Mouse (Mus musculus) cerebellum, adult 11-12 months (tissue): ENCODE results near the gene Mprip.
A peak's percentile ranks its signal among the peaks of the same experiment; 100 is the strongest.
"Not testable (repeated sequence)": the region's sequence is repeated elsewhere in the genome, so short reads cannot be mapped to it uniquely, and the experiment has no call there.

Source experiments
- DNase-seq: peaks from one replicate; pipeline ENCODE4 v3.0.0; 2022

Gene Mprip

DNA sequence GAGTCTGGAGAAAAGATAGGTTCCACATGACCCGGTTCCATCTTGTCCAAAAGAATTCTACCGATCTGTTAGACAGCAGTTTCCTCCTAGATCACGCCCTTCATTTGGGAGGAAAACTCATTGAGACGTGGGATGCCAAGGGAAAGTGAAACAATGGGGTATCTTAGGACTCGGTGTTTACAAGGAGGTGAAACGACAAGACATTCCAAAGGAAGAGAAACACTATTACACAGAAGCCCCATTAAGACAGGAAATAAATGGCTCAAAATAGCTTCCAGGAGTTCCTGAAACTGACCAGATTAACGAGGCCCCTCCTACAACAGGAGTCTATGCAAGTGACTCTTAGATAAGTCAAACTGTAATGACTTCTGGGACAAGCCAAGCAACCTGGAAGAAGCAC lies 5.1 kb upstream of the Mprip start:
- DNase-seq = no peak

DNA sequence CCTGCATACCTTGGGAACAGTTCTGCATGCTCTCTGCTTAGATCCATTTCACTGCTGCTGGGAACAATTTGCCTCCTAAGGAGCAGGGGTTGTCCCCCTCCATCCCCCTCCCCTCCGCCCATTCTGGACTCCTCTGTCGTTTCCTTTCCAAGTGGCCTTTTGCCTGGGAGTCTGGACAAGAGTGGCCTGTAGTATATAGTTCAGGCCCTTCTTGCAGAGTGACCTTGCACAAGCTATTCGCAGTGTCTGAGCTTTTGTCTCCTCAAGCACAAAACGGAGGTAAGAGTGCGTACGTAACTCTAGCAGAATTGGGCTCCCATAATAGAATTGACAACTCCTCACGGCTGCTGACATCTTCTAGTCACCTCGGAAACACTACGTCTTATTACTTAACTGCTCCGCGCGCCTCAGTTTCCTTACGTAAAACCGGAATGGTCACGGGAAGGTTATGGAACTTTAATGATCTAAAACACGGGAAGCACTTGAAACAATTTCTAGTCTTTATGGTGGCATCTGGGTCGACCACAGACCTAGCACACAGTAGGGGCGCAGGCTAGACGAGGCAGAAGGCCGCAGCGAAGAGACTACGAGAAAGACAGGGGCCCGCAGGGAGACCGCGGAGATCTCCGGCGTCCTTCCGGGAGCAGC lies 620 bp downstream of the Mprip start:
- DNase-seq = peak; percentile 41

- peak; percentile 97 for DNase-seq
These were observed 1.2 kb downstream of the Mprip start for GRCm38 (mm10) chr11:59662249-59662788.

DNA sequence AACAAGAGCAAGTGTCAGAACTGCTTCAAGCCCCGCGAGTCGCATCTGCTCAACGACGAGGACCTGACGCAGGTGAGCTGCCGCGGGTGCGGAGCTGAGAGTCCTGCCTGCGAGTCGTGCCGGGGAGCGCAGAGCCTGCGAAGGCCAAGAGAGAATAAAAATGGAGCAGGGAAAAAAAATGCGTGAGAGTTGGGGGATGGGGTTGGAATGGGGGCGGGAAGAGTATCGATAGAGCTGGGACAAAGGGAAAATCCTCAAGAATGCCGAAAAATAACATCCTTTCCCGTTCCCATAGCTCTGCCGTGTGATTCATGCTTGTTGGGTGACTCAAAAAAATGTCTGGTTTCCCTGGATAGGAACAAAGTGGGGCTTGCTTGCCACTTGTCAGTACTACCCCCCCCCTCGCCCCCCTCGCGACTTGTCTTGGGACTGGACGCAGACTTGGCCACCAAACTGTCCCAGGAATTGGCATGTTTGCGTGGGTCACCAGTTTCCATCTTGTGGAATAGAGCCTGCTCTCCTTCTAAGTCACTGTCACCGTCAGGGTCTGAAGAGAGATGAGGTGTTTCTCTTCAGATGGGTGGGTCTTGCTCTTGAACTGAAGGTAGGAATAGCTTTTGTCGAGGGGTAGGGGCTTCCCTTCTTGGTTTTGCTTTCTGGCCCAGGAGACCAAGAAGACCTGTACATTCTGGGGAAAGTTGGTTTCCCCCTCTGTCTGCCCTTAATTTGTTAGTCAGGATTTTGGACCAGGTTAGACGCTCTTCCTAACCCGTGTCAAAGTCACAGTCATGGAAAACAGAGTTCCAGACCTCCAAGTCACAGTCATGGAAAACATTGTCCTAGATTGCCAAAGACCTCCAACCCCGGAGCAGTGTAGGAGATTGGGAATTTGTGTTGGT lies 2.0 kb downstream of the Mprip start:
- peak; percentile 53 for DNase-seq

DNA sequence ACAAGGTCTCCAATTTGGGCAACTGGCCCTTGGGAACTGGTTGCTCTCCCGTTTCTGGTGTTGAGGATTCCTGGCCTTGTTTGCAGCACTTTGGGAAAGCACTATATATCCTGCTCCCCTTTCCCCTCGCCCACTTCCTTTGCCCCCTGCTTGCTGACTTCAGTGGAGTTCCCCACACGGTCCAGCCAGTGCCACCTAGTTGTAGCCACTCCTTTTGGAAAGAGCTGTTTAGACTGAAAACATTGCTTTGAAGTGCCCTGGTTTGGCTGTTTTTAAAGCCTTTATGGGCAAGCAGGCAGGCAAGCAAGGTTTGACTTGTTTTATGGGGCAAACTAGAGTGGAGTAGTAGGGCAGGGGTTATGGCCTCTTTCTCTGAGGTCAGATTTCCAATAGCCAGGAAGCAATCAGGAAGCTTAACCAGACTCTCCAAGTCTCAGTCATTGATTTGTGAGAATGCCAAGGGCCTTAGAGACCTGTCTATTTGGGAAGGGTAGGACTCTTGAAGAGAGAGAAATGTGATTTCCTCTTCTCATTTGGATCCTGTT lies 2.7 kb downstream of the Mprip start:
- DNase-seq = no peak

GRCm38 (mm10) chr11:59664818-59665217 lies 3.7 kb downstream of the Mprip start:
- peak; percentile 66 for DNase-seq

DNA sequence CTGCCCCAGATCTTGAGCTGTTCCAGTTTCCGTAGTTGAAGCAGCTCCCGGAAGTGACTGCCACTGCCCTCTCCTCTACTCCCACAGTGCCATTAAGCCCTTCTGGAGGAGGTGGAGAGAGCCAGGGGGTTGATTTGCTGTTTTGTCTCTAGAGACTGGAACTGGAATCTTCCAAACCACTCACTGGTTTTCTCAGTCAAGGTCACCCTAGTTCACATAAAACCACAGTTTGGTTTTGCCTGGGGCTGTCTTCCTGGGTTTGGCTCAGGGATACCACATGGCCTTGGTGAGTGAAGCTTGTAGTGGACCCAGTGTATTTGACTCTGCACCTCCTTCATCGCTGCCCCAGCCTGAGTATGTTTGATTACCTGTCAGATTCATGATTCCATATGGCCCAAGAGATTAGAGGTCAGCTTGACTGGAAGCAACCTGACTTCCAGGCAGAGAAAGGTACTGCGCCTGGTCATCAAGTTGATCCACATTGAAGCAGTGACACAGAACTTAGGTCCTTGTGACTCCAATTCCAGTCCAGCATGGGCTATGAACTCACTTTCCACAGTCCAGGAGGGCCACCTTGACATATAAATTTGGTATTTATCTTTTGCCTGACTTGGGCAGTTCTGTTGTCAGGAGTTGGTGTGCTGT lies 10.1 kb downstream of the Mprip start:
- no peak for DNase-seq

GRCm38 (mm10) chr11:59674013-59674412 lies 12.9 kb downstream of the Mprip start:
- no peak for DNase-seq

- not testable (repeated sequence) for DNase-seq
These were observed 13.6 kb downstream of the Mprip start for GRCm38 (mm10) chr11:59674746-59675145.

- DNase-seq = no peak
These were observed 16.7 kb downstream of the Mprip start for GRCm38 (mm10) chr11:59677767-59678166.

DNA sequence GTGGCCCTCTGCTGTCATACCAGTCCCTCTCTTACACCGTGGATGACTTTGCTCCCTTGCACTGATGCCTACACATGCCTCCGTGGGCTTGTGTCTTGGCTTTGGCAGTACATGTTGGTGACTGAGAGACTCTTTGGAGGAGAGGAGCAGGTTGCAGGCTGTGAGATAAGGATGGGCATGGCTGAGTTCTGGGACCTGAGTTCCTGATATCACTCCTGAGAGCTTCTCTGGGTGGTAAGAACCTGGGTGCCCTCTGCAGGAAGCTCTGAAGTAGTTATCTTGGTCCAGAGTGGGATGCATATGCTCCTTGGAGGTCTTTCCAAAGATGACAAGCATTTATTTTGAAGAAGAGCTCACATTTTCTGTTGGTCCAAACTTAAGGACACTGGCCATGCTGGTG lies 17.6 kb downstream of the Mprip start:
- no peak for DNase-seq

- DNase-seq = no peak
These were observed 19.0 kb downstream of the Mprip start for GRCm38 (mm10) chr11:59680111-59680510.

DNA sequence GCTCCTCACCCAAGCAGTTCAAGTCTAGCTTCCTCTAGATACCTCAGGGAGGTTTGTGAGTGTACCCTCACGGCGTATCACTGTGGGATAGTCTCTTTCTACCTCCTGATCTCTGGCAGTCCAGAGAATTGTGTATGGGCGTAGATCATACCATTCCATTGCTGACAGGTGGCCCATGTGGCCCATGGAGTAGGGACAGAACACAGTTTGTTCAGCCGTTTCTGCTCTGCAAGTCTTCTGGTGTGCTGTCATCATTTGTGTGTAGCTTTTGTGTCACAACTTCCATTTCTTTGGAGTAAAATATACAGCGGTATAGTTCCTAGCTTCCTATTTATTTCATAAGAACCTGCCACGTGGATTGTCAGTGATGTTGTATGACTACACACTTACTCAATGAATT lies 23.9 kb downstream of the Mprip start:
- no peak for DNase-seq

GRCm38 (mm10) chr11:59694533-59694932 lies 33.4 kb downstream of the Mprip start:
- peak; percentile 64 for DNase-seq

GRCm38 (mm10) chr11:59695550-59695949 lies 34.4 kb downstream of the Mprip start:
- DNase-seq = no peak

DNA sequence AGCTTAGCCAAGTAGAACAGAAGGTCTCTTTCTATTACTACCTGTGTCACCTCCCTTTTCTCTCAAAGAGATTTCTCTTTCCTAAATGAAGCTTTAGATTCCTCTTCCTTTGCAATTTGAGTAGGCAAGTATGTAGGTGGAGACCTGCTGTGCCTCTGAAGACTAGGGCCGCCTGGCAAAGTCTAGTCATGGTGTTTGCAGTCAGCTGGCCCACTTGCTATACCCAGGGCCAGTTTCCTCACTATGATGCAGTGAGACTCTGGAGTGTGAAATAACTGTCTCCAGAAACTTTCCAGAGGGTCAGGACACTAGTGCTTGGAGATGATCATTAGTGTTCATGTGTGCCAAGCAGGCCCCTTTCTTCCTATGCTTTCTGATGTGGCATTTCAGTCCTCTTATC lies 36.5 kb downstream of the Mprip start:
- DNase-seq = no peak

DNA sequence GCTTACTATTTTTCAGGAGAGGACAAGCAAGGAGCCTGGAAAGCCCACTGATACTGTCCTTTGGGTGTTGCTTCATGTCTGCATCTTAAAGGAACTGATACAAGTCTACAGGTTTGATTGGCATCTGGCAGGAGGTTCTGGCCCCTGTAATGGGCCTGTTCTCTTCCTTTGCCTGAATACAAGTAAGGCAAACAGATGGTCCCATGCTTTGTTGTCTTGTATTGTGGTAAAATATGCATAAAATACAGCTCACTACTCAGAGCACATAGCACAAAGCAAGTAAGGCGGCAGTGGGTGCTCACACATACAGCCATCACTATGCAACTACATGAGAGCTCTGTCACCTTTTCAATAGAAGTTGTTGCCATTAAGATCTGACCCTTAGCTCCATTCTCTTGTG lies 39.7 kb downstream of the Mprip start:
- DNase-seq = no peak

- DNase-seq = no peak
These were observed 44.0 kb downstream of the Mprip start for GRCm38 (mm10) chr11:59705113-59705512.

DNA sequence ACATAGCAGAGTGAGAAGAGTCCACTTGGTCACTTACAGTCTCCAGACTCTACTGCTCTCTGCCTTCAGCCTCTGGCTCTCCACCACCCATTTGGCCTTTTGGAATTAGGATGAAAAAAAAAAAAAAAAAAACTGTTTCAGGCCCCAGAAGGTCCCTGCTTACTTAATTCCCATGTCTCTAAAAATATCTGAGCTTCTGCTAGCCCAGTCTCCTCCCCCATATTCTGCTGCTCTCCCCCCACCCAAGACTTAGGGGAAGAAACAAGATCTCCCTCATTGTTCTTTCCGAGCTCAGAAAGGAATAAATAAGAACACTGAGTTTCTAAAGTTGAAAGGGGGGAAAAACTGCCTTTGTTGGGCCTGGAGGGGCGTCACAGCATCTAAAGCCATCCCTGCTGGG lies 46.4 kb downstream of the Mprip start:
- DNase-seq = no peak

GRCm38 (mm10) chr11:59707931-59708611 lies 47.0 kb downstream of the Mprip start:
- DNase-seq = peak; percentile 61

GRCm38 (mm10) chr11:59715424-59715840 lies 54.3 kb downstream of the Mprip start:
- no peak for DNase-seq

DNA sequence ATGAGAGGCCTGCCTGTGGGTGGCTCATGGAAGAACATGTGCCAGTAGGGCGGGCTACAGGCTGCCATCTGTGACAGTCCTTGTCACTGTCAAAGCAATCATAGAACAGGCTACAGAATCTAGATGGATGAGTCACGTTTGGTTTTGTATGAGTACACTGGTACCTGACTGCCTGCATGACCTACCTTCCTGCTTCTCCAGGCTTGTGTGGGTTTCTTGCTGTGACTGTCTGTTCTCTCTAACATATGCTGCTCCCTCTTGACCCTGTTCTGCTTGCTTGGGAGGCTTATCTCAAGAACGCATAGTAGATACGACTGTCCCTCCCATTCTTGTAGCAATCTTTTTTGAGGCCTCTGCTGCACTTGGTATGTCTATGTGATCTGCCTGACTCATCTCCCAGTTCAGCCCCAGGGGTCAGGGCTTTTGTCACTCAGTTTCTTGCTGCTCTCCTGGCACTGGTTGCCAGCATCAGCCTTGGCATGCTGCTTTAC lies 56.7 kb downstream of the Mprip start:
- DNase-seq = no peak
